Mouse (Mus musculus): ENCODE measurements around the gene Lrp4.

DNA sequence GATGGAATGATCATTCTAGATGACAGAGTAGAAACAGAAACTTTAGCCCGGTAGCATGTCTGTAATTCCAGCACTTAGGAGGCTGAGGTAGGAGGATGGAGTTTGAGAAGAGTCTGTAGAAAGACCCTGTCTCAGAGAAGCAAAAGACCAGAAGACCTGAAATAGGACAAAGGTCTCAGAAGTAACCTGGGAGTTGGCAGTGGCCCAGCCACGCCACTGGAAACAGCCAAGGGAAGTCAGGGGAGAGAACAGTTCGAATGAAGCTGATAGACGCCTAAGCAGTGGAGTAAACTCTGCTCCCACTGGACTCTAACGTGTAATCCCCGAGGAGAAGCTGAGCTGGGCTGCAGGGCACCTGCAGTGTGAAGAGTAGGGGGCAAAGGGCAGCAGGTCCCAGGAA lies 27.9 kb downstream of the Lrp4 start:
- no peak for TF ChIP-seq CTCF (IDR thresholded peaks at IDR 0.05; ENCODE audit: low read depth)
- no peak for TF ChIP-seq EP300 (IDR thresholded peaks at IDR 0.05; ENCODE audit: low read depth)

All from heart, postnatal 0 days (tissue).